Mouse (Mus musculus): ENCODE results near the gene Gh. TPM values are rescaled to one million over a fixed set of nuclear protein-coding genes. Genes with fewer than 3 reads are reported as not detected.
"Not testable (repeated sequence)": the region's sequence is repeated elsewhere in the genome, so short reads cannot be mapped to it uniquely, and the experiment has no call there.

The Gh gene
- polyA plus RNA-seq (2015; fragmentation: Nextera tagmentation; extraction: Ambion mirVana): not detected in 2 replicates

- Histone ChIP-seq H3K4me3 (no peak within 1 kb of the TSS), H3K27me3 (no peaks in the 10 kb centered on the region), H3K9me3 (no peaks in the 10 kb centered on the region), H3K27ac (replicated peaks) (no peak within 1 kb of the TSS), H3K4me1 (replicated peaks) (no peaks in the 10 kb centered on the region), H3K4me2 (no peak within 1 kb of the TSS), H3K36me3 (no peaks in the 10 kb centered on the region), H3K9ac (no peak within 1 kb of the TSS)
- no peak for ATAC-seq (ENCODE audit: low read depth)
- 84% methylated on average over 9 of the region's 9 CpGs for WGBS
Observed at GRCm38 (mm10) chr11:106301765-106302164, at the start of gene Gh. TSS of gene Gh (minus strand) at chr11:106301865.

GRCm38 (mm10) chr11:106351253-106351652 lies 49.6 kb upstream of the Gh start:
- no peak for ATAC-seq (ENCODE audit: low read depth)
- 78% methylated on average over 3 of the region's 3 CpGs for WGBS
- Histone ChIP-seq H3K36me3 (no peaks in the 10 kb centered on the region), H3K4me3 (no peak overlapping the region), H3K27ac (replicated peaks) (no peak overlapping the region), H3K27me3 (no peaks in the 10 kb centered on the region), H3K9me3 (no peaks in the 10 kb centered on the region), H3K9ac (no peak overlapping the region), H3K4me1 (replicated peaks) (no peaks in the 10 kb centered on the region), H3K4me2 (no peak overlapping the region)

GRCm38 (mm10) chr11:106350853-106351252 lies 49.2 kb upstream of the Gh start:
- no peaks in the 10 kb centered on the region for H3K27me3 ChIP-seq
- no peak overlapping the region for H3K4me3 ChIP-seq
- H3K9me3 ChIP-seq: no peaks in the 10 kb centered on the region
- H3K9ac ChIP-seq: no peak overlapping the region
- ATAC-seq (ENCODE audit: low read depth): no peak
- 70% methylated on average over 5 of the region's 5 CpGs for WGBS
- no peaks in the 10 kb centered on the region for H3K4me1 ChIP-seq (replicated peaks)
- no peaks in the 10 kb centered on the region for H3K36me3 ChIP-seq
- H3K27ac ChIP-seq (replicated peaks): no peak overlapping the region
- no peak overlapping the region for H3K4me2 ChIP-seq

GRCm38 (mm10) chr11:106349772-106350171 lies 48.1 kb upstream of the Gh start:
- no peak overlapping the region for H3K4me2 ChIP-seq
- no peaks in the 10 kb centered on the region for H3K4me1 ChIP-seq (replicated peaks)
- H3K9me3 ChIP-seq: no peaks in the 10 kb centered on the region
- H3K36me3 ChIP-seq: no peaks in the 10 kb centered on the region
- H3K9ac ChIP-seq: no peak overlapping the region
- no peaks in the 10 kb centered on the region for H3K27me3 ChIP-seq
- ATAC-seq (ENCODE audit: low read depth): no peak
- 84% methylated on average over 6 of the region's 6 CpGs for WGBS
- H3K27ac ChIP-seq (replicated peaks): no peak overlapping the region
- no peak overlapping the region for H3K4me3 ChIP-seq

- WGBS: 76% methylated on average over 6 of the region's 6 CpGs
- no peak overlapping the region for H3K4me2 ChIP-seq
- ATAC-seq (ENCODE audit: low read depth): no peak
- no peaks in the 10 kb centered on the region for H3K4me1 ChIP-seq (replicated peaks)
- H3K9me3 ChIP-seq: no peaks in the 10 kb centered on the region
- H3K9ac ChIP-seq: no peak overlapping the region
- H3K36me3 ChIP-seq: no peaks in the 10 kb centered on the region
- H3K27me3 ChIP-seq: no peaks in the 10 kb centered on the region
- no peak overlapping the region for H3K27ac ChIP-seq (replicated peaks)
- H3K4me3 ChIP-seq: no peak overlapping the region
Observed at GRCm38 (mm10) chr11:106344910-106345309, 43.2 kb upstream of the Gh start.

DNA sequence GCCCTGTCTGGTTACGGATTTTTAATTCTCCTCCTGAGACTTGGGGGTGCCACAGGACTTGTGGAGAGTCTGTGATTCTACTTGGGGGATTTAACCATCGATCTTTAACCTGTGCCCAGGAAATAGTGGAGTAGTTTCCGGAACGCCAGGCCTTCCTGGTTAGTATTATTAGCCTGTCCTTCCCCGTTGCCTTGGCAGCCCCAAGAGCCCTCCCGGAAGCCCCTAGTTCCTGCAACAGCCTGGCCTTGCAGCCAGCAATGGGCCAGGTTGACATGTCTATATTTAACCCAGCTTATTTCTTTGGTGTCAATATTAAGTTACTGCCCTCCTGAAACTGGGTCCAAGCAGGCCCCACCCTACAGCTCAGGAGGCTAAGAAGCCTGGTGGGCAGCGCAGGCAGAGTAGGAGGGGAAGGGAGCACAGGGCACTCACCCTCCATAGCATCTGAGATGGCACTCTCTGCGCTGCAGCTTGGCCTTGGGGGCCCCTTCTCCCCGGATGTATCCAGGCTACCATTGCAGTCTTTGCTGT lies 39.4 kb upstream of the Gh start:
- no peak for ATAC-seq (ENCODE audit: low read depth)
- WGBS: 84% methylated on average over 9 of the region's 9 CpGs
- no peaks in the 10 kb centered on the region for H3K36me3 ChIP-seq
- H3K9me3 ChIP-seq: no peaks in the 10 kb centered on the region
- 0 out of 2 replicates have a peak, but pooled peaks cover 3% of the 10 kb centered on the region for H3K4me1 ChIP-seq (replicated peaks)
- no peak overlapping the region for H3K27ac ChIP-seq (replicated peaks)
- H3K4me2 ChIP-seq: no peak overlapping the region
- H3K9ac ChIP-seq: no peak overlapping the region
- no peaks in the 10 kb centered on the region for H3K27me3 ChIP-seq
- H3K4me3 ChIP-seq: no peak overlapping the region

DNA sequence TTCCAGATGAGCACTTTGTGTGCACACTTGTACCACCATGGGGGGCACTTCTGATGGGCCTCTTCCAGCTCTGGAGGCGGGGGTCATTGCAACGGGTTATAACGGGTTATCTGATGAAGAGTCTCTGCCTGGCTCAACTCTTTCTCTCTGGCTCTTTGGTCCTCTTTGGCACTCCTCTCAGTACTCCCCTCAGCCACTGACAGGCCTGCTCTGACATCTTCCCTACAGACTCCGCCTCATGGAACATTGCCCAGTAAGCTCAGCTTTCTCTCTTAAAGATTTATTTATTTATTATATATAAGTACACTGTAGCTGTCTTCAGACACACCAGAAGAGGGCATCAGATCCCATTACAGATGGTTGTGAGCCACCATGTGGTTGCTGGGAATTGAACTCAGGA lies 37.7 kb upstream of the Gh start:
- WGBS: 89% methylated on average over 4 of the region's 4 CpGs
- H3K4me3 ChIP-seq; H3K4me2 ChIP-seq; H3K27me3 ChIP-seq; ATAC-seq (ENCODE audit: low read depth); H3K36me3 ChIP-seq; H3K9ac ChIP-seq; H3K27ac ChIP-seq (replicated peaks); H3K4me1 ChIP-seq (replicated peaks); H3K9me3 ChIP-seq: not testable (repeated sequence)

DNA sequence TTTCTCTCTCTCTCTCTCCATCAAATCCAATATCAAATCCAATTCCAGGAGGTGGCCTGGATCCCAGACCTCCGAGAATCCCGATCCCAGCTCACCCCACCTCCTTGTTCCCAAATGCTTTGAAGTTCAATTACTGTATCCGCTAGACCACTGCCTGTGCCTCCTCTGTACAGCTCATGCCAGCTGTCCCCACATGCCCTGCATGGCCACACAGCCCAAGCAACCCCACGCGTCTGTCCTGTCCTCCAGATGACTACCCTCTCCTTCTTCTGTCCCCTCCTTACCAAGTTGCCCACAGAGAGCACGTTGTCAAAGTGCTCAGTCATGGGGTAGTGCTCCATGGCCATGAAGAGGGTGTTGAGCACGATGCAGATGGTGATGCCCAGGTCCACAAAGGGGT lies 37.2 kb upstream of the Gh start:
- no peaks in the 10 kb centered on the region for H3K27me3 ChIP-seq
- H3K27ac ChIP-seq (replicated peaks): no peak overlapping the region
- no peaks in the 10 kb centered on the region for H3K9me3 ChIP-seq
- no peak overlapping the region for H3K9ac ChIP-seq
- no peaks in the 10 kb centered on the region for H3K36me3 ChIP-seq
- H3K4me3 ChIP-seq: no peak overlapping the region
- 81% methylated on average over 7 of the region's 7 CpGs for WGBS
- H3K4me2 ChIP-seq: no peak overlapping the region
- no peak for ATAC-seq (ENCODE audit: low read depth)
- 0 out of 2 replicates have a peak, but pooled peaks cover 3% of the 10 kb centered on the region for H3K4me1 ChIP-seq (replicated peaks)

GRCm38 (mm10) chr11:106338029-106338428 lies 36.4 kb upstream of the Gh start:
- Histone ChIP-seq H3K27ac (replicated peaks) (no peak overlapping the region), H3K9ac (no peak overlapping the region), H3K27me3 (no peaks in the 10 kb centered on the region), H3K4me3 (no peak overlapping the region), H3K4me1 (replicated peaks) (0 out of 2 replicates have a peak, but pooled peaks cover 3% of the 10 kb centered on the region), H3K9me3 (no peaks in the 10 kb centered on the region), H3K36me3 (no peaks in the 10 kb centered on the region), H3K4me2 (no peak overlapping the region)
- WGBS: 81% methylated on average over 5 of the region's 5 CpGs
- ATAC-seq (ENCODE audit: low read depth): no peak

DNA sequence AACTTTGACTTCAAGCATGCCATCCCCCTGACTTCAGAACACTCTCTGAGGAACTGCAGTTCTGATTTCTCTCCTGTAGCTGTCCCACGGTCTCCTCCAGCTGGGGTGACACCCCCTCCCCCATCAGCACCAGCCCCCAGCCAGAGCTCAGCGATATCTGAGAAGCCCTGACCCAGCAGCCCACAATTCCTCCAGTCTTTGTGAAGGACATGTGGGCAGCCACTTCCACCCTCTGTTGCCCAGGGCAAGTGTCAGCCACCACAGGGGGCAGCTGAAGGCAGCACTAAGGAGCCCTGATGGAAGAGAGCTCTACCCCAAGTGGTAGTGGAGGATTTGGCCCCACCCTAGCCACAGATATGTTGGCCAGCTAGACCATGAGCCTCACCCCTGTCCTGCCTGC lies 32.4 kb upstream of the Gh start:
- Histone ChIP-seq H3K4me1 (replicated peaks) (peaks cover 9% of the 10 kb centered on the region; the same call in 1 of the 2 replicates), H3K27me3 (no peaks in the 10 kb centered on the region), H3K36me3 (no peaks in the 10 kb centered on the region), H3K4me3 (no peak overlapping the region), H3K27ac (replicated peaks) (no peak overlapping the region), H3K9me3 (no peaks in the 10 kb centered on the region), H3K9ac (no peak overlapping the region), H3K4me2 (no peak overlapping the region)
- 18% methylated on average over 2 of the region's 2 CpGs for WGBS
- no peak for ATAC-seq (ENCODE audit: low read depth)

- peak; percentile 32; the same call in 1 of the 2 replicates for ATAC-seq (ENCODE audit: low read depth)
- Histone ChIP-seq H3K9ac (no peak overlapping the region), H3K27me3 (no peaks in the 10 kb centered on the region), H3K4me1 (replicated peaks) (peaks cover 6% of the 10 kb centered on the region; the same call in 1 of the 2 replicates), H3K9me3 (no peaks in the 10 kb centered on the region), H3K36me3 (no peaks in the 10 kb centered on the region), H3K4me2 (no peak overlapping the region), H3K4me3 (no peak overlapping the region), H3K27ac (replicated peaks) (no peak overlapping the region)
- WGBS: 56% methylated on average over 4 of the region's 4 CpGs
Observed at GRCm38 (mm10) chr11:106332458-106332857, 30.8 kb upstream of the Gh start.

DNA sequence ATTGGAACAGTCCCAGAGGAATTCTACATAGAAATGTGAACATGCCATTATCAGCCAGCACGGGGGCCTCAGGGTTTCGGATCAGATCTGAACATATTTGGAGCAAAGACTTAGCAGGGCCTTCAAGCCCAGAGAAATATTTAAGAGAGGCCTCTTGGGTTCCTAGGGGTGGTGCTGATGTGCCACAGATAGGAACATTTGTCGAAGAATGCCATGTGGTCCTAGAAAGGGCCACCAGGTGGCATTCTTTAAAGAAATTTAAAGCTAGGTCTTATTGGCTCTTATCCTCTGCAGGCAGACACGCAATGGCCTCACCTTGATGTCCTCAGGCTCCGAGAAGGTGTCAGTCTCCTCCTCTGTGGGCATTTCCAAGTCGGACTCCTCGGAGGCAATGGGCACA lies 28.0 kb upstream of the Gh start:
- ATAC-seq (ENCODE audit: low read depth): no peak
- Histone ChIP-seq H3K36me3 (no peaks in the 10 kb centered on the region), H3K4me3 (no peak overlapping the region), H3K27ac (replicated peaks) (no peak overlapping the region), H3K4me1 (replicated peaks) (peaks cover 6% of the 10 kb centered on the region; the same call in 1 of the 2 replicates), H3K4me2 (no peak overlapping the region), H3K27me3 (no peaks in the 10 kb centered on the region), H3K9me3 (no peaks in the 10 kb centered on the region), H3K9ac (no peak overlapping the region)
- 72% methylated on average over 7 of the region's 7 CpGs for WGBS

GRCm38 (mm10) chr11:106329128-106329527 lies 27.5 kb upstream of the Gh start:
- no peak for ATAC-seq (ENCODE audit: low read depth)
- no peaks in the 10 kb centered on the region for H3K27me3 ChIP-seq
- H3K9ac ChIP-seq: no peak overlapping the region
- no peaks in the 10 kb centered on the region for H3K9me3 ChIP-seq
- H3K4me3 ChIP-seq: no peak overlapping the region
- WGBS: 83% methylated on average over 6 of the region's 6 CpGs
- H3K27ac ChIP-seq (replicated peaks): no peak overlapping the region
- no peaks in the 10 kb centered on the region for H3K36me3 ChIP-seq
- no peak overlapping the region for H3K4me2 ChIP-seq
- H3K4me1 ChIP-seq (replicated peaks): peaks cover 6% of the 10 kb centered on the region; the same call in 1 of the 2 replicates

Measured in neural tube, embryonic 13.5 days (tissue).